Mouse (Mus musculus) cerebellum, adult (tissue): ENCODE data around the gene 4933415A04Rik.

Experiments
- ATAC-seq: cut with Nextera tagmentation; 2 replicates; pipeline ENCODE4 v1.9.2; 2017; ENCODE audit warnings: mild to moderate bottlenecking, moderate library complexity, mixed read lengths; ENCODE audit not compliant: insufficient number of reproducible peaks, low FRiP score, low TSS enrichment

Gene 4933415A04Rik

GRCm38 (mm10) chr11:43626300-43626926, 39.6 kb downstream of the 4933415A04Rik start:
- peak; percentile 51; the same call in 1 of the 2 replicates for ATAC-seq

DNA sequence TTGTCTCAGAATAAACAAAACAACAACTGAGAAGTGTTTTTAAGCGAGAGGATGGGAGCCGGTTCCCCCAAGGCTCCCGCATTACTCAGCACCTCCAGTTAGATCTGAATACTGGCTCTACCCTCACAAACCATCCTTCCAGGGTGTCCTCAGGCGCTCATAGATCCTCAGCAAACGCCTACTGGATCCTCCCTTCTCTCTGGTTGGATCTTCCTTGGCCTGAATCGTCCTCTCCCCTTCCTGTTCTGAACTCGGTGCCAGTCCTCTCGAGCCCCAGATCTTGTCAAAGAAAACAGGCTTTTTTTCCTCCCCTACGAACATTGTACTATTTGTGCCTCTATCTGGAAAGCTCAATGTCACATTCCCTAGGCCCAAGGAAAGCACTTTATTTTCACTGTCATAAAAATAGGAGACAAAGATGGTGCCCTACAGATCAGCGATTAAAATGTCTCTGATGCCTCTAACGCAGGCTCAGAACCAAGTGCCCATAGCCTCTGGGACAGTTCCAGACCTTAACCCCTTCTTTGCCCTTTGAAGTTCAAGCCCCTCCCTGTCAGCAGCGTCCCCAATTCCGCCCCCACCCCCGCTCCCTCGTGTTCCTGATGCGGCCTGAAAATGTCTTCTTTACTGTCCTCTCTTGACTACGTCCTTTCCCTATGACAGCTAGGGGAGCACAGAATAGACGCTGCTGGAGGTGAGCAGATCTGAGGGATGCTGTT, 40.2 kb downstream of the 4933415A04Rik start:
- ATAC-seq, result peak; percentile 77

DNA sequence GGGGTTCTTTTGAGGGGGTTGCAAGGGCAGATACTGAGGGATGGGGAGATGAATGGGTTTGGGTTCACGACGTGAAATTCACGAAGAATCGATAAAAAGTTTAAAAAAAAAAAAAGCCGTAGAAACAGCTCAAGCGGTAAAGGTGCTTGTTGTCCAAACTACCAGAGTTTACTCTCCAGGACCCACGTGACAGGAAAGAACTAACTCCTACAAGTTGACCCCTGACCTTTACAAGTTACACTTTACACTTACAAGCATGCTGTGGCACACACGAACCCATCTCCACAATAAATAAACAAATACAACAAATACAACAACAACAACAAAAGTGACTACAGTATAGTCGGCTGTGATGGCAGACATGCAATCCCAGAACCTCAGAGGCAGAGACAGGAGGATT, 44.8 kb downstream of the 4933415A04Rik start:
- ATAC-seq, result no peak

- no peak for ATAC-seq
These were observed 45.7 kb downstream of the 4933415A04Rik start for GRCm38 (mm10) chr11:43632566-43632965.

DNA sequence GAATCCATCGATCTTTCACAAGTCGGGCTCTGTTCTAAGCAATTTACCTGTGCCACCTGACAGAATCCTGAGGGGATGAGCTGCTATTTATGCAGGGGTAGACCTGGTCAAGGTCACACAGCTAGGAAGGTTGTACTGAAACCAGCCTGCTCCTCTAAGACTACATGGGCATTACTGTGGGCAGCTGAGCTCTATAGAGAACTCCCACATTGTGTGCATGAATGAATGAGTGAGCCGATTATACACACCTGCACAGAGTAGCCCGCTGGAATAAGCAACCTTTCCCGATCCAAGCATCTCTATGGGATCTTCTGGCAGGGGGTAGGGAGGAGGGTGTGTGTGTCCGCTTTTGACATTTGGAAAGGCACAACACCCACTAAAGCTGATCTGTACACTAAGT, 46.3 kb downstream of the 4933415A04Rik start:
- ATAC-seq, result no peak

DNA sequence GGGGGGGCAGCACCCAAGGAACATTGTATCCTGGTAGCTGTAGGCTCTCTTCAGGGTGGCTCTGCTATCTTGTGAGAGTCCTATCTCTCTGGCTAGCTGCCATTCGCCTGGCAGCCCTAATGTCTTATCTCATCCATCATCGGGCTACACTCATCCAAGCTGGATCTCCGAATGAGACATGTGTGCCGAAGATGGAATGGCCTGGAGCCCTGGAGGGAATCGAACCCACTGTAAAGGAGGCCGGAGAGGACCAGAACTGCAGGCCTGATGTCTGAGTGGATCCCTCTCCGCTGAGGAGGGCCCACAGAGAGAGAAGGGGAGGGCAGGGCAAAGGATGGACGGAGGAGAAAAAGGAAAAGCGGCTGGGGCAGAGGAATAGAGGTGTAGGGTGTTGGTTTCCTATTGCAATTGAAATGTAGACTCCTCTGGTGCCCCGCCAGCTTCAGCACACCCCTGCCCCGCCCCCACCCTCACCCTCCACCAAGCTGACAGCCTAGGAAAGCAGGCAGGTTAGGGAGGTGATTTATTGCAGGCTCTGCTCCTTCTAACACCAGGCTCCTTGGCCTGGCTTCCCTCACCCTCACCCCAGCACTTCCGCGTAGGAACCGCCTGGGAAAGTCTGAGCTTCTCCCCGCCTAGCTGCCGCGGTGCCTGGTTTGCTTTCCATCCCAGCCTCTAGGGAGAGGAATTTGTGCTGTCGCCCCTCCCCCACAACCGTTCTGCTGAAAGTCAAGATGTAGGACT, 47.0 kb downstream of the 4933415A04Rik start:
- ATAC-seq, result no peak

- no peak for ATAC-seq
These were observed 49.9 kb downstream of the 4933415A04Rik start for GRCm38 (mm10) chr11:43636761-43637160.

DNA sequence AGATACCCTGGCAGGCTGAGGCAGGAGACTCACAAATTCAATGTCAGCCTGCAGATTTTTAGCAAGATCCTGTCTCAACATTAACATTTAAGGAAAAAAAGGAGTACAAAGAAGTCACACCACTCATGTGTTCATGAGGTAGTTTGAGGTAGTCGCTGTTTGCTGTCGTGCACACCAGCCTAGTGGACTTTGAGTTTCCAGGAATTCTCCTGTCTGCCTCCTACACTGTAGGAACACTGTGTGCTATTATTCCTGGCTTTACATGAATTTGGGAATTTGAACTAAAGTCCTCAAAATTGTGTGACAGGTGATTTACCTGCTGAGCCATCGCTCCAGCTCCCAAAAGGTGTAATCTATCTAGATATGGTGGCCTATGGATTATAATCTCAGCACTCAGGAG, 51.6 kb downstream of the 4933415A04Rik start:
- no peak for ATAC-seq
